In the genomic region with DNA sequence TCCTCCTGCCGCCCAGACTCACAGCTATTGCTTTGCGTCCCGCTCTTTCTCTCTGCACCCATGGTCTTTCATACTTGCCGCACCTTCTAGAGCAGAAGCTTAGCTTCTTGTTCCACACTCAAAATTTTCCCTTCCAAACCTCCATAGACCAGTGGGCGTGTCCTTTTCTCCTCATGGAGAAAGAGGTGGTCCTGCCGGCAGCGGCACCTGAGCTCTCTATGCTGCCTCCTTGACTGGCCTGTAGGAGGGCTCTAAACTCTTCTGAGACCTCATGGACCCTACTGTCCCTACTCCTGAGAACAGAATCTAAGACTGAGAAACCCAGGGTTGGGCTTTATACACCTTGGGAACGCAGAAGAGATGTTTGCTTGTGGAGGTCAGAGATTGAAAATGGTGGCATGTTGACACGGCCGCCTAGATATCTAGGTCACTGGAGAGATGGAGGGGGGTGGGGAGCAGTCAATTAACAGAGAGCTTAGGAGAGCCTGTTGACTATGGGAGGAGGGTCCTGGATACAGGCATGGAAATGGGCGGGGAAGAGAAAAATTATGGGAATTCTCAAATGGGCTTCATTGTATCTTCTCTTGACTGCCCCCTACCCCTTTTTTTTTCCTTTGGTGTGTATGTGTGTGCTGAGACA, we compare ENCODE assay signal across 11 mouse cellular contexts. TPM values are rescaled to one million over a fixed set of nuclear protein-coding genes. Genes with fewer than 3 reads are reported as not detected.
DNase-seq lines count a peak whose midpoint lies in the region; ATAC-seq and TF ChIP-seq lines count a peak whose summit lies in the region.
"Had no signal": no experiment of that assay in that cellular context is flagged by ENCODE, and none has a peak within 500 bp of the region (broad histone marks: within the 10 kb centered on the region; RNA-seq: fewer than 3 reads in every experiment).

No protein-coding gene starts in this region.

- no peak overlapping the region for H3K4me3 ChIP-seq in kidney, embryonic 16.5 days (ENCODE audit: low read length)
- H3K4me3 ChIP-seq in ES-E14 (ENCODE audit: insufficient read depth in 1 of 2, low read depth in 1 of 2, low read length in 2 of 2, poor library complexity in 1 of 2, severe bottlenecking in 1 of 2) (peak overlapping the region; percentile 56 to 68), macrophage (ENCODE audit: inconsistent target) (no peak overlapping the region)
- H3K4me3 ChIP-seq in brown adipose tissue, adult 24 weeks (ENCODE audit: insufficient read depth, low read depth, low read length), result no peak overlapping the region
- H3K4me3 ChIP-seq in layer of hippocampus, adult 2 months, result no peak overlapping the region
- H3K4me3 ChIP-seq: left cerebral cortex, adult 2 months had no signal

- H3K79me2 ChIP-seq in macrophage (ENCODE audit: inconsistent target), result no peaks in the 10 kb centered on the region

- in situ Hi-C loops in ES-E14 (cut with MboI; ENCODE audit: low sequenced_read_pairs in 2 of 2, unreplicated experiment in 2 of 2), result no loop called here

- DNase-seq in kidney, adult 8-10 months, result no peak
- no peak for DNase-seq in ES-E14 (ENCODE audit: low read depth, low spot score)
- no peak for DNase-seq in cerebellum, adult 18-20 months
- no peak for DNase-seq in layer of hippocampus, adult 2 months (ENCODE audit: low spot score in 2 of 2)
- DNase-seq: cerebellum, adult 11-12 months had no signal

- no peak for TF ChIP-seq CTCF in layer of hippocampus, adult 2 months (conservative IDR thresholded peaks at IDR 0.05)

- 89% methylated on average over 11 of the region's 11 CpGs for WGBS in kidney, embryonic 16.5 days
- 95% methylated on average over 11 of the region's 11 CpGs for WGBS in macrophage (ENCODE audit: missing documents)

- H3K27ac ChIP-seq in kidney, embryonic 16.5 days (ENCODE audit: low read length), result peak overlapping the region; percentile 63; the same call in 1 of the 2 replicates
- H3K27ac ChIP-seq in ES-E14 (ENCODE audit: insufficient read depth, low read depth, low read length, poor library complexity, severe bottlenecking) (peak overlapping the region; percentile 72; the same call in 1 of the 2 replicates), macrophage (peak overlapping the region; percentile 75)
- H3K27ac ChIP-seq in brown adipose tissue, adult 24 weeks (replicated peaks; ENCODE audit: low read depth, low read length), result peak overlapping the region; percentile 97
- no peak overlapping the region; the same call in 1 of the 2 replicates for H3K27ac ChIP-seq in layer of hippocampus, adult 2 months
- H3K27ac ChIP-seq: hindbrain, postnatal 0 days; left cerebral cortex, adult 2 months had no signal

- peaks cover 11% of the 10 kb centered on the region for H3K4me1 ChIP-seq in kidney, embryonic 16.5 days (ENCODE audit: insufficient read depth, low read length)
- peaks cover 12 to 36% of the 10 kb centered on the region in 2 experiments for H3K4me1 ChIP-seq in ES-E14 (ENCODE audit: control insufficient read depth in 2 of 2, insufficient read depth in 2 of 2, low read length in 2 of 2, poor library complexity in 1 of 2)
- peaks cover 60% of the 10 kb centered on the region for H3K4me1 ChIP-seq in brown adipose tissue, adult 24 weeks (ENCODE audit: control insufficient read depth, insufficient read depth, insufficient read length, low read length)

- no peaks in the 10 kb centered on the region for H3K36me3 ChIP-seq in kidney, embryonic 16.5 days (ENCODE audit: insufficient read depth, low read length)
- H3K36me3 ChIP-seq in ES-E14 (ENCODE audit: control insufficient read depth, insufficient read depth, low read length, poor library complexity, severe bottlenecking) (no peaks in the 10 kb centered on the region), macrophage (ENCODE audit: inconsistent target) (no peaks in the 10 kb centered on the region)

- H3K9me3 ChIP-seq in kidney, embryonic 16.5 days (ENCODE audit: low read length), result no peaks in the 10 kb centered on the region
- no peaks in the 10 kb centered on the region for H3K9me3 ChIP-seq in ES-E14 (ENCODE audit: control insufficient read depth, insufficient read depth, low read depth, low read length)

- H3K9ac ChIP-seq in kidney, embryonic 16.5 days (replicated peaks; ENCODE audit: low read length), result no peak overlapping the region
- H3K9ac ChIP-seq in ES-E14 (ENCODE audit: insufficient read depth, low read depth, low read length, poor library complexity, severe bottlenecking), result peak overlapping the region; percentile 83; the same call in 1 of the 2 replicates

- H3K4me2 ChIP-seq in kidney, embryonic 16.5 days (replicated peaks; ENCODE audit: low read depth, low read length), result no peak overlapping the region

- no peaks in the 10 kb centered on the region for H3K27me3 ChIP-seq in kidney, embryonic 16.5 days (ENCODE audit: insufficient read depth, low read length)

- no peak for ATAC-seq in kidney, embryonic 16.5 days (ENCODE audit: low FRiP score, low TSS enrichment)
- ATAC-seq: hindbrain, postnatal 0 days had no signal

TF ChIP-seq in ES-E14, 5 proteins besides CTCF, POLR2A, EP300 and RAD21:
- TF ChIP-seq HCFC1 (IDR thresholded peaks at IDR 0.05; ENCODE audit: borderline replicate concordance, insufficient read depth, low read length) (no peak), ZC3H11A (IDR thresholded peaks at IDR 0.05; ENCODE audit: borderline replicate concordance, low read depth, low read length) (no peak), CHD2 (IDR thresholded peaks at IDR 0.05; ENCODE audit: low read depth, low read length) (no peak), MAFK (IDR thresholded peaks at IDR 0.05; ENCODE audit: insufficient read depth, low read depth, low read length) (no peak), ZNF384 (IDR thresholded peaks at IDR 0.05; ENCODE audit: low read depth, low read length) (no peak)

RNA-seq across cellular contexts. Expression of a gene that starts 6.7 kb away (rescaled TPM):
- polyA plus RNA-seq in kidney, embryonic 16.5 days (2015; fragmentation: Nextera tagmentation; extraction: Ambion mirVana), result 1.3 TPM in 2 replicates
- 1.8 and 2.0 TPM in 2 replicates for total RNA-seq in ES-E14 (2012; rRNA removed)
- polyA plus RNA-seq in brown adipose tissue, adult 24 weeks (2012; ENCODE audit: insufficient read depth, insufficient read length, missing spikeins), result not detected in 2 replicates
- not detected for total RNA-seq in macrophage (2018; cell fraction: chromatin; rRNA removed)
- total RNA-seq in macrophage (2018; cell fraction: cytosol; rRNA removed), result under 1 TPM in 8 of 26 experiments, not detected in 18; 0.19 to 0.52 (median 0.36) TPM
- not detected for total RNA-seq in macrophage (2018; cell fraction: nucleus; rRNA removed)
- not detected in 3 replicates for polyA plus RNA-seq in macrophage (2018)
- not detected for total RNA-seq in layer of hippocampus, adult 2 months (2021)
- total RNA-seq: adrenal gland, postnatal 4 days; hindbrain, postnatal 0 days; left cerebral cortex, adult 2 months had no signal

RNA-seq across cellular contexts. Expression of a gene that starts 12.3 kb away (rescaled TPM):
- polyA plus RNA-seq in kidney, embryonic 16.5 days (2015; fragmentation: Nextera tagmentation; extraction: Ambion mirVana), result 191 and 197 TPM in 2 replicates
- total RNA-seq in ES-E14 (2012; rRNA removed), result 128 and 161 TPM in 2 replicates
- polyA plus RNA-seq in brown adipose tissue, adult 24 weeks (2012; ENCODE audit: insufficient read depth, insufficient read length, missing spikeins), result 1,091 and 1,303 TPM in 2 replicates
- total RNA-seq in macrophage (2018; cell fraction: chromatin; rRNA removed), result 100 to 1,000 TPM in 9 of 26 experiments, 10 to 100 TPM in 16, 1 to 10 TPM in 1; 8.8 to 741 (median 70.0) TPM
- total RNA-seq in macrophage (2018; cell fraction: cytosol; rRNA removed), result 100 to 1,000 TPM in 16 of 26 experiments, 10 to 100 TPM in 10; 12.9 to 504 (median 163) TPM
- 100 to 1,000 TPM in 11 of 26 experiments, 10 to 100 TPM in 15; 14.5 to 587 (median 82.2) TPM for total RNA-seq in macrophage (2018; cell fraction: nucleus; rRNA removed)
- 198 to 536 TPM (median 239 TPM) in 3 replicates for polyA plus RNA-seq in macrophage (2018)
- 10 to 100 TPM; 22.6 to 36.4 TPM for total RNA-seq in layer of hippocampus, adult 2 months (2021)

RNA-seq across cellular contexts. Expression of a gene that starts 23.9 kb away (rescaled TPM):
- 32.1 and 35.8 TPM in 2 replicates for polyA plus RNA-seq in kidney, embryonic 16.5 days (2015; fragmentation: Nextera tagmentation; extraction: Ambion mirVana)
- total RNA-seq in ES-E14 (2012; rRNA removed), result 5.7 and 8.1 TPM in 2 replicates
- 39.0 and 72.4 TPM in 2 replicates for polyA plus RNA-seq in brown adipose tissue, adult 24 weeks (2012; ENCODE audit: insufficient read depth, insufficient read length, missing spikeins)
- 100 to 1,000 TPM in 4 of 26 experiments, 10 to 100 TPM in 22; 12.2 to 172 (median 71.1) TPM for total RNA-seq in macrophage (2018; cell fraction: chromatin; rRNA removed)
- 10 to 100 TPM; 19.2 to 53.8 (median 30.2) TPM for total RNA-seq in macrophage (2018; cell fraction: cytosol; rRNA removed)
- total RNA-seq in macrophage (2018; cell fraction: nucleus; rRNA removed), result 10 to 100 TPM; 16.6 to 93.9 (median 44.1) TPM
- polyA plus RNA-seq in macrophage (2018), result 31.8 to 127 TPM (median 41.1 TPM) in 3 replicates
- total RNA-seq in layer of hippocampus, adult 2 months (2021), result 10 to 100 TPM; 32.1 to 34.4 TPM

RNA-seq across cellular contexts. Expression of a gene that starts 26.4 kb away (rescaled TPM):
- 2.2 and 2.3 TPM in 2 replicates for polyA plus RNA-seq in kidney, embryonic 16.5 days (2015; fragmentation: Nextera tagmentation; extraction: Ambion mirVana)
- 0.67 and 1.1 TPM in 2 replicates for total RNA-seq in ES-E14 (2012; rRNA removed)
- not detected in 2 replicates for polyA plus RNA-seq in brown adipose tissue, adult 24 weeks (2012; ENCODE audit: insufficient read depth, insufficient read length, missing spikeins)
- total RNA-seq in macrophage (2018; cell fraction: chromatin; rRNA removed), result under 1 TPM in 1 of 26 experiments, not detected in 25; 0.32 TPM
- total RNA-seq in macrophage (2018; cell fraction: cytosol; rRNA removed), result under 1 TPM in 10 of 26 experiments, not detected in 16; 0.03 to 0.22 (median 0.09) TPM
- total RNA-seq in macrophage (2018; cell fraction: nucleus; rRNA removed), result under 1 TPM in 2 of 26 experiments, not detected in 24; 0.29 to 0.31 TPM
- 0.07 to 0.15 TPM in 2 of 3 replicates, not detected in the other for polyA plus RNA-seq in macrophage (2018)
- 10 to 100 TPM; 55.2 to 56.7 TPM for total RNA-seq in layer of hippocampus, adult 2 months (2021)

RNA-seq across cellular contexts. Expression of a gene that starts 30.9 kb away (rescaled TPM):
- polyA plus RNA-seq in kidney, embryonic 16.5 days (2015; fragmentation: Nextera tagmentation; extraction: Ambion mirVana), result 6.9 and 7.1 TPM in 2 replicates
- total RNA-seq in ES-E14 (2012; rRNA removed), result 2.6 and 4.6 TPM in 2 replicates
- polyA plus RNA-seq in brown adipose tissue, adult 24 weeks (2012; ENCODE audit: insufficient read depth, insufficient read length, missing spikeins), result 10.0 and 11.0 TPM in 2 replicates
- total RNA-seq in macrophage (2018; cell fraction: chromatin; rRNA removed), result 10 to 100 TPM in 3 of 26 experiments, 1 to 10 TPM in 21, under 1 TPM in 2; 0.50 to 15.7 (median 3.9) TPM
- 10 to 100 TPM in 7 of 26 experiments, 1 to 10 TPM in 19; 4.2 to 11.2 (median 7.2) TPM for total RNA-seq in macrophage (2018; cell fraction: cytosol; rRNA removed)
- total RNA-seq in macrophage (2018; cell fraction: nucleus; rRNA removed), result 10 to 100 TPM in 2 of 26 experiments, 1 to 10 TPM in 24; 2.0 to 12.9 (median 4.6) TPM
- polyA plus RNA-seq in macrophage (2018), result 7.5 to 9.5 TPM (median 8.3 TPM) in 3 replicates
- 10 to 100 TPM; 29.0 to 29.1 TPM for total RNA-seq in layer of hippocampus, adult 2 months (2021)

Comparison
In these comparisons a context has a peak if more than half of its experiments do, and no peak if none do; other contexts are left out.
1. H3K4me3 ChIP-seq: peak in ES-E14 (2 of 2); none in kidney, embryonic 16.5 days (single experiment), brown adipose tissue, adult 24 weeks (single experiment), macrophage (single experiment) and layer of hippocampus, adult 2 months (single experiment).